Mouse (Mus musculus): ENCODE data around the gene Pcnx.

DNA sequence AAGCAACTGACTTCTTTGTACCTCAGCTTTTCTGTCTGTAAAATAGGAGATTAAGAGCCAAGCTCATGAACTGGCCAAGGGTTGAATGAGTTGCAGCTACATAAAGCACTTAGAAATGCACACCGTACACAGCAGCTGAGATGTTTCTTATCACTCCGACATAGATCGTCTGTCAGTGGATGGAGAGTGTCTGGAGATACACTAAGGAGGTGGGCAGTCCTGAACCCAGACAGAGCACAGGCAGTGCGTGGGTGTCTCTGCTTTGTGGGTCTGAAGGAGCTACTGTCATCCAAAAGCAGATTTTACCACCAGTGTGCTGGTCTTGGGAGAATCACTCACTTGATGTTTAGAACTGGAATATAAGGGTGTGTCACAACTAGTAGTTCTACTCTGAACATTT, 26.2 kb downstream of the Pcnx start:
- TF ChIP-seq POLR2A (IDR thresholded peaks at IDR 0.05; ENCODE audit: control insufficient read depth, extremely low read depth, insufficient read depth, low read length, poor library complexity) = no peak
- TF ChIP-seq CTCF (IDR thresholded peaks at IDR 0.05; ENCODE audit: borderline replicate concordance, control insufficient read depth, extremely low read depth, insufficient read depth, low read length, poor library complexity) = no peak

Data from thymus, adult 2 months (tissue).